Mouse (Mus musculus) cerebellum, postnatal 25 days (tissue): ENCODE measurements around the gene Vps51.
A peak's percentile ranks its signal among the peaks of the same experiment; 100 is the strongest.

Experiments used
- DNase-seq, 2 experiments: peaks; one replicate each; pipeline ENCODE4 v3.0.0; 2021; ENCODE audit warnings: mixed read lengths in 2 of 2

Vps51 gene

GRCm38 (mm10) chr19:6076564-6077393 is at the start of gene Vps51:
TSS of gene Vps51 (minus strand) at chr19:6077231.
- peak; percentile 87 to 90 for DNase-seq

DNA sequence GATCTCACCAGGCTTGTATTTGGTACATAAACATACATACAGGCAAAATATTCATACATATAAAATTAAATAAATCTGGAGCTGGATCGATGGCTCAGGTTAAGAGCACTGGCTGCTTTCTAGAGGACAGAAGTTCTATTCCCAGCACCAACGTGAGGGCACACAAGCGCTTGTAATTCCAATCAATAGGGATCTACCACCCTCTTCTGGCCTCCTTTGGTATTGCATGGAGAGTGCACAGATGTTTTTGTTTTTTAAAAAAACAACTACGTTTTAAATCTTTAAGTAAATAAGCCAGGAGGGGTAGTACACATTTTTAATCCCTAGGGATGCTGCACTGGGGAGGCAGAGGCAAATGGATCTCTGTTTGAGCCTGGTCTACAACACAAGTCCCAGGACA is 49.3 kb upstream of the Vps51 start:
- peak in 1 of 2 experiments; percentile 72 for DNase-seq

- no peak for DNase-seq
Observed at GRCm38 (mm10) chr19:6124898-6125297, 47.9 kb upstream of the Vps51 start.

- DNase-seq = no peak
Observed at GRCm38 (mm10) chr19:6123330-6123729, 46.3 kb upstream of the Vps51 start.

DNA sequence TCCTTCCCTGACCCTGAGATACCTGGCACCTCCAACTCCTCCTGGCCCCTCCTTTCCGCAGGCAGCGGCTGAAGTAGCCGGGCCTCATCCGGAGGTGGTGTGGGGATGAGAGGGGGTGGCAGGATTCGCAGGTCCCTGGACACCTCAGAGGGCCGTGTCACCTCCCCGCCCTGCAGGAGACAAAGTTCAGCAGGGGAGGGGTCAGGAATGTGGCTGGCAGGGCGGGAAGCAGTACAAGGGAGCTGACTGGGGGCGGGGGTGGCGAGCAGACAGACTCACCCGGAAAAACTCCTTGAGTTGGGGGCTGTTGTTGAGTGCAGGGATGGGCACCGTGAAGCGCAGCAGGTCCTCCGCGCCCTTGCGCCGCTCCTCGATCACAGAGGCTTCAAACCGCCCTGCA is 44.7 kb upstream of the Vps51 start:
- DNase-seq = no peak

GRCm38 (mm10) chr19:6118677-6119185 is 41.7 kb upstream of the Vps51 start:
- DNase-seq = peak in 1 of 2 experiments; percentile 52

DNA sequence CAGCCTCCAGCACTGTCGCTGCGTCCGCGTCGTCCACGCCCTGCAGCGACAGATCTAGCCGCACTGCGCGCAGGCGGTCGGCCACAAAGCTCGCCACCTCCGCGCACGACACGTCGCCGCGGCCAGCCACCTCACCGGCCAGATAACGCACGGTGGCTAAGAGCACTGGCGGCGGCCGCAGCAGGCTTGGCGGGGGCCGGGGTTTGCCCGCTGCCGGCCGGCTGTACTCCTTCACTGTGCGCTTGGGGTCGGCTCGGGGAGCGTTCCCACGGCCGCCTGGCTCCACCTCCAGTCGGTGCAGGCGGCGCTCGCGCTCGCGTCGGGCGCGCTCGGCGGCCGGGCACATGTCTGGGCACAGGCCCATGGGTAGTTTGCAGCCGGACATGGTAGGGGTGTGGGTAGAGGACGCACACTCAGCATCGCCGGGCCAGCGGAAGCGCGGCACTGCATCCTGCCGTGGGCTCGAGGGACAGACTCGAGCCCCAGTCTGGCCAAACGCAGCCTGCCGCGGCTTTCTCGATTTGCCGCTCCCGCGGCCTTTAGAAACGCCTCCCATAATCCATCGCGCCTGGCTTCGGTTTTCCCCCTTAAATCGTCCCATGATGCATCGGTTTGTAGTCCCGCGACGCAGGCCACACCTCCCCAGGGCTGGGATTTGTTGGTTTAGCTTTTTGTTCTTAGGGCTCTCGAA is 41.1 kb upstream of the Vps51 start, which contains the start of gene Sac3d1:
Sac3d1 (minus strand) TSS at position 665 of the 691 bp plus-strand sequence.
- DNase-seq = peak; percentile 91

DNA sequence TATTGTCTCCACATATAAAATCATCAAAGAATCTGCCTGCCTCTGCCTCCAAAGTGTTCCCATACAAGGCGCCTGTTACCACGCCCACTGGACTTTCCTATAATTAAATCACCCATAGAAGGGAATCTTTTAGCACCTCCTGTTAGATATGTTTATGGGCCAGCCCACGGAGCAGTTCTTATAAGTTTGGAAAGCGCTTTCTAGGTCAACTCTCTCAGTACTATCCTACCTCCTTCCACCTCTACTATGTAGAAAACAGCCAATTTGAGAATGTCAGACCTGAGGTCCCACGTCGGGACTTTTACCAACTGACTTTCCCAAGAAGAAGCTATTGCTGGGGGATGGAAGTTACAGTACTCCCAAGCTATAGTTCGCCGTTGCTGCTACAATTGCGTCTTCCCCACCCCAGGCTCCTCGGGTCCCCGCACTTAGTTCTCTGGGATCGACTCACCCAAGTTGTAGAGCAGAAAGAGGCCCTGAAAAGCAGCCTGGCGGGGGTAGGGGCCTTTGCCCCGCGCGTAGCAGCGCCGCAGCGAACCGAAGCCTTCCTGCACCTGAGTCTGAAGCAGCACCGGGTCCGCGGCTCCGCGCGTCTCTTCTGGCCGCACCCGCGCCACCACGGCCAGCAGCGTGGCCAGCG is 40.4 kb upstream of the Vps51 start:
- no peak for DNase-seq

GRCm38 (mm10) chr19:6116113-6116850 is 39.3 kb upstream of the Vps51 start:
- peak; percentile 32 to 56 for DNase-seq

DNA sequence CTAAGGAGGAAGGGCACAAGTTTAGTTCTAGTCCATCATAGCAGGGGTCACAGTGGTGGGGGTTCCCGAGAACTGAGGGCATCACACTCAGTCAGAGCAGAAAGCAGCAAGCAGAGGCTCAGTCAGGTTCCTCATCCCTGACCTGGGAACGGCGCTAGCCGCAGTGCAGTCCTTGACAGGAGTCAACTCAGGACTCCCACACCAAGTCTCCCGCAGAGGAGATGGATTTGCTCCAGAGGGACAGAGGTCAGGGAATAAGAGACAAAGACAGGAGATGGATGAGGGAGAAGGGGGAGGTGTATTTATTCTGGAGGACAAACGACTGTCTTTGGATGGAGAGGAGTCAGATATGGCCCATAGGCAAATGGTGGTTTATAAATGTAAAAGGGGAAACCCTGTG is 36.1 kb upstream of the Vps51 start:
- no peak for DNase-seq

DNA sequence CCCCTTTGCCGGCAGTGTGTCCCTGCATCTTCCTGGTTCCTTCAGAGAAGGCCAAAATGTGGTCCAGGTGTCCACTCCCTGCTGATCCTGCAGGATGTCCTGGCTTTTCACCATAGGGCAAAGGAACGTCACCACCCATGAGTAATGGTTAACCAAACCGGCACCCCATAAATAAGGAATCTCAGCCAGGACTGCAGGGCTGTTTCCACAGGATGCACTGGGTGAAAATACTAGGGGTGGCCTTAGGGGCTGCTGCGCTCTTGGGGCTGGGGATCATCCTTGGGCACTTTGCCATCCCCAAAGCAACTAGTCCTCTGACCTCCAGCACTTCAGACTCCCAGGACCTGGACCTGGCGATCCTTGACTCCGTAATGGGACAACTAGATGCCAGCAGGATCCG is 28.6 kb upstream of the Vps51 start, which contains the start of gene Naaladl1:
Naaladl1 (plus strand) TSS at position 197 of the 400 bp plus-strand sequence.
- no peak for DNase-seq

GRCm38 (mm10) chr19:6104476-6104875 is 27.4 kb upstream of the Vps51 start:
- no peak for DNase-seq

DNA sequence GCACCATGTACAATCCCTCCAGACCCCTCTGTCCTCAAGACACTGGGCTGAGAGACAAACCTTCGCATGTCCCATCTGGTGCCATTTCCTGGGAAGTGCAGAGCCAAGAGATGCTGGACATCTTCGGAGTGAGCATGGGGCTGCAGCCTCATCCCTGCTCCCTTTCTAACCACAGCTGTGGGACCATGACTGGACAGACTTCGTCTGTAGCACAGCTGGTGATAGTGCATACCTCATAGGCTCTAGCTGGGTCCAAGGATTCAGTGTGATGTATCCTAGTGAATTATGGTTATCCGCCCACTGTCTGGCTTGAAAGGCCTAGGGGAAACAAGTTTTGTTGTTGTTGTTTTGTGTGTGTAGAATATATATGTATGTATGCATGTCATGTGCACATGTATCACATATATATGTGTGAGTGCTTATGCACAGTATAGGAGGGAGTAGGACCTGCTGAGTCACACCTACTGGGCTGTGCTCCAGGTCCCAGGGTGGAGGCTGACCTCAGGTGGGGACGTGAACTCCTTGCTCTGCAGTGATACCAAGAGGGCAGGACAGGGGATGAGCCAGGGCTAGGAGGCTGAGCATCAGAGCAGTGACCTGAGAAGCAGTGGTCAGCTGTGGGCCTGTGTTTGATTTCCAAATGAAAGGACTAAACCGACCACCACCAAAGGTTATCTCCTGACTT is 25.3 kb upstream of the Vps51 start:
- DNase-seq = no peak

DNA sequence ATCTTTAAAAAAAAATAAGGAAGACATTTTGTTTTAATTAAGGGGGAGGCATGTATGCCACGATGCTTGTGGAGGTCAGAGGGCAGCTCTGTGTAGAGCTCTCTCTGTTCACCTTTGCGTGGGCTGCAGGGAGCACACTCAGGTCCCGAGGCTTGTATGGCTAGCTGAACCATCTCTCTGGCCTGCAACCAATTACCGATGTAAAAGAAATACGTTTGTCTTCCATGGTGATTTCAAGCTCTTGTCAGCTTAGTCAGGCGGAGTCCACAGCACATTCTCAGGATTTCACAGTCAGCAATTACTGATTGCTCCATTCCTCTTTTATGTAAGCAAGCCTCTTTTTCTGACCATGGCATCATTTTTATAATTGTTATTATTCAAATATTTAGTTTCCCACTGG is 24.2 kb upstream of the Vps51 start:
- DNase-seq = no peak

- no peak for DNase-seq
Observed at GRCm38 (mm10) chr19:6097847-6098246, 20.8 kb upstream of the Vps51 start.

- no peak for DNase-seq
Observed at GRCm38 (mm10) chr19:6094119-6094518, 17.1 kb upstream of the Vps51 start, which contains the start of gene AC131692.1. TSS of gene AC131692.1 (plus strand) at chr19:6094419.

- DNase-seq = no peak
Observed at GRCm38 (mm10) chr19:6088841-6089240, 11.8 kb upstream of the Vps51 start.

- DNase-seq = peak in 1 of 2 experiments; percentile 41
Observed at GRCm38 (mm10) chr19:6085417-6085879, 8.4 kb upstream of the Vps51 start.

DNA sequence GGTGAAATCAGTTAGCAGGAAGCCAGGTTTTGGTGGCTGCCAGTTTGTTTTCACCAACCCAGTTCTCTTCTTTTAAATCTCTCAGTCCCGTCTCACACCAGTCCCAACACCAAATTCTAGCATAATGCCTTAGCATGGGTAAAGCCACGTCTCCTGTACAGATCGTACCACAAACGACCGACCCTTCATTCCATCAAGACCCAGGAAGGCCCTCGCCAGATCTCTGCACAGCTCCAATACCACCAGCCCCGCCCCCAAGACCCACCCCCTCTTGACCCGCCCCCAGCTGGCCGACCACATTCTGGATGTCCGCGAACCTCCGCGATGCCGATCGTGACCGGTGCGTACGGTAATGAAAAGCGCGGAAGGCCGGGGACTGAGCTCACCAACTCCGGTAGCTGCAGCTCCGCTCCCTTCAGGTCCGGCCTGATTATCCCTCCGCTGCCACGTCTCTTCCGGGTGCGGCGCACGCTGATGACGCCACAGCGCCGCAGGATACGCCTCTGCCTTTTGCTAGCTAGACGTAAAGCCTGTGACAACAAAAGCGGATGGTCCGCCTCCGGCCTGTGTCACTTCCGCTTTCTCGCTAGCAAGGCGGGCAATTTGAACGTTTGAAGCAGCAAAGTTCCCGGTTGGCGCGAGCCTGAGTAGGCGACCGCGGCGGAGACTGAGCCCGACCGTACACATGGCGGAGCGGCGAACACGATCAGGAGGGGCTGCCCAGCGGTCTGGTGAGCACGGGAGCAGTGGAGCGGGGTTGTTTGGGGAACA is 7.6 kb upstream of the Vps51 start, which contains the start of the genes Zfpl1 and Cdca5:
Zfpl1 (minus strand) TSS at position 479 of the 771 bp plus-strand sequence.
Cdca5 (plus strand) TSS at position 506 of the 771 bp plus-strand sequence.
- DNase-seq = peak; percentile 98 to 99

DNA sequence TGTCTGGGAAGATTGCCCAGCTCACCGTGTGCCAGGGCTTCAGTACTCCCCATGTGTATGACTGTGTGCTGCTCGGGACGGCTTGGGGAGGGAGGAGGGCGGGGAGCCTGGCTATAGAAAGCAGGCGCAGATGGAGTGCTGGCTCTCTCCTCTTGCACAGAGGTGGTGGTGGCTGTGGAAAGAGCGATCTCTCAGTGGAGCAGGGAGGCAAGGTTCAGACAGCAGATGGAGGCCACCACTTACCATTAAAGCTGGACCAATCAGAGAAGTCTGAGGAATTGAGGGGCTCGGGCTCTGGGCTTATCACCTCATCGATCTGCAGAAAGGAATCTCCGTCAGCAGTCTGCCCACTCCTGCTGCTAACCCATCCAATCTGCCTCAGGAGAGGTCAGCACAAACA is 5.1 kb upstream of the Vps51 start, which contains the start of gene Gm28374:
Gm28374 (minus strand) TSS at position 101 of the 400 bp plus-strand sequence.
- DNase-seq = no peak
